ENCODE assay signal across 20 mouse cellular contexts in the genomic region with DNA sequence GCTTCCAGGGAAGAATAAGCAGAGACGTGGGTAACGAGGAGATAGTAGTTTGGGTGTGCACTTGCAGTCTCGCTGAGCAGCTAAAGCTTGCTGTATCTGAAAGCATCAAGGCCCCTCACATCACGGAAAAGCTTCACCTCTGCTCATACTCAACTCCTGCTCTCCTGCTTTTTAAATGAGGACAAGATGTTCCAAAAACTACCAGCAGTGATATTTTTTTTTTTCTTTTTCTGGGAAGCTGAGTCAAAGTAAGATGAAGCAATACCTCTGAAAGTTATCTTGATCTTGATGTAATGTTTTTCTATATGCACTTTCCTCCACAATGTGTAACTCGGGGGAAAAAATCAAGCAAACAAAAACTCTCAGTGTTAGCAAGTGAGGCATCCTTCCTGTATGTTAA.
"Had no signal": no experiment of that assay in that cellular context is flagged by ENCODE, and none has a peak within 500 bp of the region (broad histone marks: within the 10 kb centered on the region; RNA-seq: fewer than 3 reads in every experiment).

No protein-coding gene starts in this region.

- ATAC-seq: liver, postnatal 0 days; midbrain, embryonic 13.5 days; midbrain, embryonic 16.5 days had no signal

- H3K27ac ChIP-seq: kidney, embryonic 15.5 days; limb, embryonic 12.5 days; limb, embryonic 15.5 days; liver, embryonic 14.5 days; midbrain, embryonic 10.5 days; midbrain, embryonic 13.5 days; stomach, postnatal 0 days had no signal

- DNase-seq: kidney, adult 8-10 months; kidney, postnatal 10 days; kidney, postnatal 36 days; left cerebral cortex, postnatal 4 days; liver, postnatal 0 days; lung, embryonic 14.5 days; lung, postnatal 10 days; lung, postnatal 36 days; thymus, adult 2 months; thymus, postnatal 14 days had no signal

- H3K9me3 ChIP-seq: kidney, embryonic 15.5 days; limb, embryonic 12.5 days; limb, embryonic 15.5 days; megakaryocyte, embryonic 14.5 days; midbrain, embryonic 10.5 days; midbrain, embryonic 13.5 days had no signal

- H3K4me1 ChIP-seq: kidney, embryonic 15.5 days; limb, embryonic 12.5 days; limb, embryonic 15.5 days; megakaryocyte, embryonic 14.5 days; midbrain, embryonic 10.5 days; midbrain, embryonic 13.5 days had no signal

- H3K27me3 ChIP-seq: kidney, embryonic 15.5 days; limb, embryonic 12.5 days; limb, embryonic 15.5 days; megakaryocyte, embryonic 14.5 days; midbrain, embryonic 13.5 days had no signal

- H3K4me3 ChIP-seq: kidney, embryonic 15.5 days; limb, embryonic 12.5 days; limb, embryonic 15.5 days; megakaryocyte, embryonic 14.5 days; midbrain, embryonic 10.5 days; midbrain, embryonic 13.5 days had no signal

- H3K4me2 ChIP-seq: kidney, embryonic 15.5 days; limb, embryonic 12.5 days; limb, embryonic 15.5 days; liver, embryonic 11.5 days; lung, embryonic 14.5 days; midbrain, embryonic 13.5 days had no signal

- H3K9ac ChIP-seq: kidney, embryonic 15.5 days; limb, embryonic 12.5 days; limb, embryonic 15.5 days; liver, embryonic 14.5 days; liver, postnatal 0 days; lung, embryonic 14.5 days; midbrain, embryonic 13.5 days had no signal

- H3K36me3 ChIP-seq: kidney, embryonic 15.5 days; limb, embryonic 12.5 days; limb, embryonic 15.5 days; midbrain, embryonic 10.5 days; midbrain, embryonic 13.5 days had no signal
